Mouse (Mus musculus): Measurements from ENCODE around the gene Birc3.

The Birc3 gene

DNA sequence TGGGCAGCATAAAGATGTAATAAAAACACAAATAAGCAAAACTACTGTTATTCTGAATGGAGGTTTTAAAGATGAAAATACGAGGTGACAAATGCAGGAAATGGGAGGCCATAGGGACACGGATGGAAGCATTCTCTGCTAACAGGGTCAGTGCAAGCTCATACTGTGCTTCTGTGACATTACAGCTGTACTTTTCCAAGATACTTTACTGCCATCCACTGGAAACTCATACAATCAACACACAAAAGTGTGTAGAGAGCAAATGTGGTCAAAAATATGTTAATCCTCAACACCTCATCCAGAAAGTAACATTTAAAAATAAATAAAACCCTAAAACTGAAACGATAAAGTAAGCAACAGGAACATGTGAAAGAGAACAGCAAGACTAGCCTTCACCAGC is 50.2 kb downstream of the Birc3 start:
- no peak for DNase-seq (ENCODE audit: low read depth, low spot score)

- DNase-seq (ENCODE audit: low read depth, low spot score) = no peak
Measured at GRCm38 (mm10) chr9:7805101-7805506, 67.9 kb downstream of the Birc3 start.
